Mouse (Mus musculus) heart, embryonic 11.5 days (tissue): ENCODE data around the gene Gnat1. TPM values are rescaled to one million over a fixed set of nuclear protein-coding genes. Genes with fewer than 3 reads are reported as not detected.

Experiments used
- ATAC-seq: fragments of 200-750 bp; cut with Nextera tagmentation; replicated peaks from 2 replicates; pipeline ENCODE4 v1.8.0; 2017; ENCODE audit warnings: moderate library complexity; ENCODE audit not compliant: insufficient number of reproducible peaks, low FRiP score, low TSS enrichment
- H3K27ac ChIP-seq: fragments of 300-500 bp; sonication (generic); 2 replicates; pipeline ENCODE4 v1.5.1; 2014; ENCODE audit warnings: mild to moderate bottlenecking, low read depth, low read length
- H3K27me3 ChIP-seq: fragments of 300-500 bp; sonication (generic); 2 replicates; pipeline ENCODE4 v1.6.1; 2014; ENCODE audit warnings: mild to moderate bottlenecking, low read length, mixed read lengths; ENCODE audit not compliant: control insufficient read depth, insufficient read depth
- H3K36me3 ChIP-seq: fragments of 300-500 bp; sonication (generic); 2 replicates; pipeline ENCODE4 v1.6.1; 2014; ENCODE audit warnings: mild to moderate bottlenecking, low read length, moderate library complexity, mixed read lengths; ENCODE audit not compliant: control insufficient read depth, insufficient read depth
- H3K4me1 ChIP-seq: fragments of 300-500 bp; sonication (generic); 2 replicates; pipeline ENCODE4 v1.6.1; 2014; ENCODE audit warnings: low read length; ENCODE audit not compliant: control insufficient read depth, insufficient read depth
- H3K4me2 ChIP-seq: fragments of 300-500 bp; sonication (generic); 2 replicates; pipeline ENCODE4 v1.6.1; 2014; ENCODE audit warnings: mild to moderate bottlenecking, moderate library complexity
- H3K4me3 ChIP-seq: fragments of 300-500 bp; sonication (generic); 2 replicates; pipeline ENCODE4 v1.5.1; 2014; ENCODE audit warnings: low read depth, low read length
- H3K9ac ChIP-seq: fragments of 300-500 bp; sonication (generic); 2 replicates; pipeline ENCODE4 v1.6.1; 2014; ENCODE audit warnings: mild to moderate bottlenecking, low read depth, low read length, moderate library complexity
- H3K9me3 ChIP-seq: fragments of 300-500 bp; sonication (generic); replicated peaks from 2 replicates; pipeline ENCODE4 v1.6.1; 2016; ENCODE audit warnings: low read length; ENCODE audit not compliant: control insufficient read depth
- WGBS: fragments of 180-500 bp; shearing (Covaris S2); extraction: QIAGEN DNeasy Blood & Tissue Kit; methylation state at CpG from one replicate; pipeline ENCODE4 v1.1.7; 2014; ENCODE audit not compliant: insufficient replicate concordance; 5-methylcytosine and 5-hydroxymethylcytosine counted together
- polyA plus RNA-seq: library from polyadenylated mRNA; unstranded; fragments of >200 nt; fragmentation: Nextera tagmentation; extraction: Ambion mirVana; gene quantifications from 2 replicates; pipeline ENCODE4 v1.2.1, GENCODE M21; 2014

The Gnat1 gene
- polyA plus RNA-seq, 1 experiment from 2014 or later = 1.2 TPM

GRCm38 (mm10) chr9:107703337-107704122, 24.0 kb upstream of the Gnat1 start:
- ATAC-seq = no peak
- Histone ChIP-seq H3K4me3 (no peak overlapping the region), H3K9ac (no peak overlapping the region), H3K4me1 (peaks cover 52% of the 10 kb centered on the region), H3K27me3 (peaks cover 19% of the 10 kb centered on the region), H3K36me3 (no peaks in the 10 kb centered on the region), H3K9me3 (no peaks in the 10 kb centered on the region), H3K4me2 (no peak overlapping the region), H3K27ac (no peak overlapping the region)
- WGBS = 51% methylated on average over 14 of the region's 14 CpGs

DNA sequence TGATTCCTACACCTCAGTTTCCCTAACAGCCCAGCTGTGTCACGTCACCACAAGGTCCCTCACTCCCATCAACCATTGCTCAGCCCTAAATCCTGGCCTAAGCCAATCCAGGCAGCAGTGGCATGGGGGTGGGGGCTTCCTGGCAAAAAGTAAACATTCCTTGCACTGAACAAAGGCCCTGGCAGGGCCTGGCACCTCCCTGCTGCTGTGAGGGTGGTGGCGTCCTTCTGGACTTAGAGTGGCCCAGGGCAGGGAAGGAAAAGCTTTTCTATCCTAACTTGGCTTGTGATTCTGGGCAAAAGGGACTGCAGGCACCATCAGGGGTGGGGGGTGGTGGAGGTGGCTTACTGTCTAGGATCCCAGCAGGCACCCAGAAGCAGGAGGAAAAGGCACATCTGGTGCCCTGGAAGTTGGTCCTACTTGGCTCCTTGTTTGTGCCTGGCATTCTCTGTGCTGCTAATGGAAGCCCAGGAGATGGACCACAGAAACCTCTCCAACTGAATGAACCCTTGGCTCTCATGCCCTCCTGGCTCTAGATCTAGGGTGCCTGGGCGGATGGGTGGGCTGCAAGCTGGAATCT, 23.2 kb upstream of the Gnat1 start:
- ATAC-seq = no peak
- Histone ChIP-seq H3K9ac (no peak overlapping the region), H3K27ac (no peak overlapping the region), H3K4me3 (no peak overlapping the region), H3K4me1 (peaks cover 52% of the 10 kb centered on the region), H3K36me3 (no peaks in the 10 kb centered on the region), H3K9me3 (no peaks in the 10 kb centered on the region), H3K27me3 (peaks cover 12% of the 10 kb centered on the region), H3K4me2 (no peak overlapping the region)
- 68% methylated on average over 3 of the region's 3 CpGs for WGBS

- H3K27me3 ChIP-seq = peaks cover 3% of the 10 kb centered on the region
- H3K4me2 ChIP-seq = no peak overlapping the region
- no peaks in the 10 kb centered on the region for H3K9me3 ChIP-seq
- no peak overlapping the region for H3K9ac ChIP-seq
- H3K27ac ChIP-seq = no peak overlapping the region
- H3K4me3 ChIP-seq = no peak overlapping the region
- no peaks in the 10 kb centered on the region for H3K36me3 ChIP-seq
- peaks cover 52% of the 10 kb centered on the region for H3K4me1 ChIP-seq
- ATAC-seq = no peak
- 73% methylated on average over 12 of the region's 12 CpGs for whole genome bisulfite sequencing
Observed at GRCm38 (mm10) chr9:107701594-107701993, 22.1 kb upstream of the Gnat1 start.

DNA sequence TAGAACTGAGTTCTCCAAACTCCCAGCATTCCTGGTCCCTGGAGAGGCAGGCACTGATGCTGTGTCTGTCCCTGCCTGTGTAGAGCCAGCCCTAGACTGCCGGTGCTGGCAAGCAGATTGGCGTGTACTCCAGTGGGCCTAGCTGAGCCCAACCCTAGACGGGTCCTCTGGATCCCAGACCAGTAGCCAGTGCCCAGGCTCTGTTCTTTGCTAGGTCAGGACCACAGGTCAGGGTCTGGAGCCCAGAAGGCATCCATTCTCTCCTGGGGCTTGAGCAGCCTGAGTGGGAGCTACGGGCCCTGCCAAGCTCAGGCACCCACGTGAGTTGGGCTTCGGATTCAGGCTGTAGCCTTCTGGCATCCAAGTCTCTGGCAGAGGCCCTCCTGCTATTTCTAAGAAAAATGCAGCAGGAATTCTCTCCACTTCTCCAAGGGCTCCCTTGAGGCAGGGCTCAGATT, 20.6 kb upstream of the Gnat1 start:
- Histone ChIP-seq H3K4me1 (peaks cover 46% of the 10 kb centered on the region), H3K9ac (no peak overlapping the region), H3K4me2 (no peak overlapping the region), H3K9me3 (no peaks in the 10 kb centered on the region), H3K4me3 (no peak overlapping the region), H3K36me3 (no peaks in the 10 kb centered on the region), H3K27ac (peak overlapping the region; percentile 23; the same call in 1 of the 2 replicates), H3K27me3 (no peaks in the 10 kb centered on the region)
- 36% methylated on average over 6 of the region's 6 CpGs for WGBS
- ATAC-seq = no peak

GRCm38 (mm10) chr9:107699376-107699980, 20.0 kb upstream of the Gnat1 start:
- Histone ChIP-seq H3K4me1 (peaks cover 46% of the 10 kb centered on the region), H3K27ac (no peak overlapping the region), H3K9ac (no peak overlapping the region), H3K4me2 (0 out of 2 replicates have a peak overlapping the region, but pooled peaks have one; percentile 11), H3K36me3 (no peaks in the 10 kb centered on the region), H3K27me3 (no peaks in the 10 kb centered on the region), H3K4me3 (no peak overlapping the region), H3K9me3 (no peaks in the 10 kb centered on the region)
- 12% methylated on average over 9 of the region's 9 CpGs for WGBS
- ATAC-seq = no peak

GRCm38 (mm10) chr9:107698611-107699190, 19.2 kb upstream of the Gnat1 start:
- ATAC-seq = no peak
- no peak overlapping the region; the same call in 1 of the 2 replicates for H3K27ac ChIP-seq
- H3K4me1 ChIP-seq = peaks cover 41% of the 10 kb centered on the region
- H3K4me3 ChIP-seq = no peak overlapping the region
- H3K9me3 ChIP-seq = no peaks in the 10 kb centered on the region
- H3K36me3 ChIP-seq = no peaks in the 10 kb centered on the region
- no peak overlapping the region for H3K9ac ChIP-seq
- H3K4me2 ChIP-seq = 0 out of 2 replicates have a peak overlapping the region, but pooled peaks have one; percentile 11
- WGBS = 23% methylated on average over 14 of the region's 14 CpGs
- H3K27me3 ChIP-seq = no peaks in the 10 kb centered on the region

DNA sequence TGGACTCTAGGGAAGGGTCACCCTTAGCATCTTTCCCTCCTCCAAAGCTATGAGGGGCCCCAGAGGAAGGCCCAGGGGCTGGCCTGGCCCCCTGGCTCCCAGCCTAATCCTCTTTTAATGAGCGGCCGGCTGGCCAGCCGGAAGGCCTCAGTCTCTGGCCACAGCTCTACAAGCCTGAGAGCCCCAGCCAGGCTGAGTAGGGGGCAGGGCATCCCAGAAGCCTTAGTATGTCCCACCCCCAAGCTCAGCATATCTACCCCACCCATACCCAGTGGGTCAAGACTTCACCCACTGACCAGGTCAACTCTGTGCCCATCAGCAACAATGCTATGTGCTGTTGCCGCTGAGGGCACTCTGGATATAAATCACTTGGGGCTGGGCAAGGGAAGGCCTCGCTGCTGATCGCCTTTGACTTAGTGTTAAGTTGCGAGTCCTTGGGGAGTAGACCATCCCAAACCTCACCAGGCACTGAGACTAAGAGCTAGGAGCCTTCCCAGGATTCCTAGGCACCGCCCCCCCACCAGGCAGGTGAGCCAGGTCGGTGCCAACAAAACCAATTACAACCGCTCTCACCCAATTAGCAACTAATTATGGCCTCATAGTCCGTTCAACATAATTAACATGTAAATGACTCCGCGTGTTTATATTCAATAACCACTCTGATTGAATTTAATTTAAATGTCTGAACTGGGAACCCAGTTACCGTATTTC, 18.5 kb upstream of the Gnat1 start:
- Histone ChIP-seq H3K4me3 (no peak overlapping the region), H3K27me3 (no peaks in the 10 kb centered on the region), H3K9ac (peak overlapping the region; percentile 50; the same call in 1 of the 2 replicates), H3K9me3 (no peaks in the 10 kb centered on the region), H3K27ac (no peak overlapping the region), H3K4me2 (no peak overlapping the region), H3K4me1 (peaks cover 41% of the 10 kb centered on the region), H3K36me3 (no peaks in the 10 kb centered on the region)
- no peak for ATAC-seq
- 38% methylated on average over 14 of the region's 14 CpGs for WGBS
